Mouse (Mus musculus): ENCODE measurements around the gene Mbnl2.

Gene Mbnl2

GRCm38 (mm10) chr14:120275246-120276238 is at the start of gene Mbnl2:
Gene Mbnl2 (plus strand): TSS chr14:120275669.
- DNase-seq (ENCODE audit: low spot score in 2 of 2), result peak; percentile 90 to 92

GRCm38 (mm10) chr14:120232076-120232496 is 43.4 kb upstream of the Mbnl2 start:
- DNase-seq (ENCODE audit: low spot score in 2 of 2), result no peak

GRCm38 (mm10) chr14:120235610-120236009 is 39.9 kb upstream of the Mbnl2 start:
- no peak for DNase-seq (ENCODE audit: low spot score in 2 of 2)

GRCm38 (mm10) chr14:120238501-120238900 is 37.0 kb upstream of the Mbnl2 start:
- DNase-seq (ENCODE audit: low spot score in 2 of 2), result no peak

GRCm38 (mm10) chr14:120240209-120240608 is 35.3 kb upstream of the Mbnl2 start:
- DNase-seq (ENCODE audit: low spot score in 2 of 2), result no peak

GRCm38 (mm10) chr14:120242711-120243110 is 32.8 kb upstream of the Mbnl2 start:
- no peak for DNase-seq (ENCODE audit: low spot score in 2 of 2)

- no peak for DNase-seq (ENCODE audit: low spot score in 2 of 2)
Measured at GRCm38 (mm10) chr14:120245081-120245705, 30.3 kb upstream of the Mbnl2 start.

GRCm38 (mm10) chr14:120253331-120253730 is 22.1 kb upstream of the Mbnl2 start:
- no peak for DNase-seq (ENCODE audit: low spot score in 2 of 2)

GRCm38 (mm10) chr14:120256146-120256545 is 19.3 kb upstream of the Mbnl2 start:
- DNase-seq (ENCODE audit: low spot score in 2 of 2), result no peak

- no peak for DNase-seq (ENCODE audit: low spot score in 2 of 2)
Measured at GRCm38 (mm10) chr14:120256623-120257384, 18.7 kb upstream of the Mbnl2 start.

- no peak for DNase-seq (ENCODE audit: low spot score in 2 of 2)
Measured at GRCm38 (mm10) chr14:120257483-120257882, 18.0 kb upstream of the Mbnl2 start.

- DNase-seq (ENCODE audit: low spot score in 2 of 2), result no peak
Measured at GRCm38 (mm10) chr14:120259426-120259825, 16.0 kb upstream of the Mbnl2 start.

GRCm38 (mm10) chr14:120261606-120262005 is 13.9 kb upstream of the Mbnl2 start:
- no peak for DNase-seq (ENCODE audit: low spot score in 2 of 2)

- DNase-seq (ENCODE audit: low spot score in 2 of 2), result no peak
Measured at GRCm38 (mm10) chr14:120262660-120263379, 12.6 kb upstream of the Mbnl2 start.

GRCm38 (mm10) chr14:120263380-120264135 is 11.9 kb upstream of the Mbnl2 start:
- peak in 1 of 2 experiments; percentile 57 for DNase-seq (ENCODE audit: low spot score in 2 of 2)

GRCm38 (mm10) chr14:120265886-120266285 is 9.6 kb upstream of the Mbnl2 start:
- DNase-seq (ENCODE audit: low spot score in 2 of 2), result no peak

GRCm38 (mm10) chr14:120267130-120267529 is 8.3 kb upstream of the Mbnl2 start:
- no peak for DNase-seq (ENCODE audit: low spot score in 2 of 2)

- no peak for DNase-seq (ENCODE audit: low spot score in 2 of 2)
Measured at GRCm38 (mm10) chr14:120270031-120270430, 5.4 kb upstream of the Mbnl2 start.

- DNase-seq (ENCODE audit: low spot score in 2 of 2), result no peak
Measured at GRCm38 (mm10) chr14:120270633-120271032, 4.8 kb upstream of the Mbnl2 start.

GRCm38 (mm10) chr14:120271096-120271495 is 4.4 kb upstream of the Mbnl2 start:
- DNase-seq (ENCODE audit: low spot score in 2 of 2), result no peak

GRCm38 (mm10) chr14:120273766-120274165 is 1.7 kb upstream of the Mbnl2 start:
- no peak for DNase-seq (ENCODE audit: low spot score in 2 of 2)

Data from thymus, postnatal 10 days (tissue).